Mouse (Mus musculus) erythroblast, embryonic 14.5 days (primary cell): ENCODE results near the gene Slc32a1.

Experiments
- GATA1 ChIP-seq: IDR thresholded peaks from 2 replicates; pipeline ENCODE4 v1.6.1; 2012; ENCODE audit warnings: low read length, inconsistent platforms, mixed read lengths
- TAL1 ChIP-seq: IDR thresholded peaks from 3 replicates; pipeline ENCODE4 v1.6.1; 2012; ENCODE audit warnings: low read length, inconsistent platforms, mixed read lengths

- TF ChIP-seq GATA1 (no peak), TAL1 (no peak)
Measured at GRCm38 (mm10) chr2:158625231-158625630, 14.7 kb downstream of the Slc32a1 start.
